Mouse (Mus musculus) T-helper 17 cell (primary cell): Measurements from ENCODE around the gene Kcna2.

Experiments
- in situ Hi-C, 2 experiments: fragments of 300-600 bp; cut with MboI, MseI; formaldehyde crosslinking; loops; 1 replicate in 1 of 2; 2 replicates in 1 of 2; pipeline ENCODE4 v1.15.1; 2025; ENCODE audit warnings: high pct_unique_total_duplicates in 2 of 2

Kcna2 gene

GRCm38 (mm10) chr3:107134457-107134856, 33.5 kb downstream of the Kcna2 start:
- in situ Hi-C loops = no loop called here

- in situ Hi-C loops = no loop called here
These were observed 46.2 kb downstream of the Kcna2 start for GRCm38 (mm10) chr3:107147126-107147525.

- in situ Hi-C loops = no loop called here
These were observed 48.1 kb downstream of the Kcna2 start for GRCm38 (mm10) chr3:107149006-107149405.

DNA sequence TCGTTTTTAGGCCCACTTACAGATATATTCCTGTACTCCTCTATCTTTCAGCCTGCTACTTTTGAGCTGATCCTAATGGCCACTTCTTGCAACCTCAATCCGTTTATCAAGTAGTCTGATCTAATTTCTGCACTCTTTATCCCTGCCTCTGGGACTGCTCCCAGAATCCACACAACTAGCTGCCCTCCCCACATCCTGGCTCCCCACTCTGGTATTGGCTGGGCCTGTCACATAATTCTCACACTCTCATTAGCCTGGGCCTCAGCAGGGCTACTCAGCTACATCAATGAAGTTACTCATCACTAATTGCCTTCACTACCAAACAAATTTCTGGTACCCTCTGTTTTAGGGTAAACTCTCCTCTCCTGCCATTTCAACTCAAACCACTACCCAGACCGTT, 49.5 kb downstream of the Kcna2 start:
- in situ Hi-C loops = loop anchor here (5.0 to 25.0 kb wide), 4 partner anchors 48 to 1838 kb away; partner anchors contain the start of gene Kcna2 (in 2 of the 2)

GRCm38 (mm10) chr3:107150872-107151540, 50.1 kb downstream of the Kcna2 start:
- in situ Hi-C loops = loop anchor here (5.0 to 25.0 kb wide), 4 partner anchors 49 to 1839 kb away; partner anchors contain the start of gene Kcna2 (in 2 of the 2)

- in situ Hi-C loops = loop anchor here (5.0 to 25.0 kb wide), 4 partner anchors 52 to 1842 kb away; partner anchors contain the start of gene Kcna2 (in 2 of the 2)
These were observed 53.1 kb downstream of the Kcna2 start for GRCm38 (mm10) chr3:107153772-107154655.

GRCm38 (mm10) chr3:107158856-107159255, 57.9 kb downstream of the Kcna2 start:
- in situ Hi-C loops = loop anchor here (10.0 to 25.0 kb wide), 3 partner anchors 164 to 1847 kb away; no protein-coding TSS in a partner anchor

DNA sequence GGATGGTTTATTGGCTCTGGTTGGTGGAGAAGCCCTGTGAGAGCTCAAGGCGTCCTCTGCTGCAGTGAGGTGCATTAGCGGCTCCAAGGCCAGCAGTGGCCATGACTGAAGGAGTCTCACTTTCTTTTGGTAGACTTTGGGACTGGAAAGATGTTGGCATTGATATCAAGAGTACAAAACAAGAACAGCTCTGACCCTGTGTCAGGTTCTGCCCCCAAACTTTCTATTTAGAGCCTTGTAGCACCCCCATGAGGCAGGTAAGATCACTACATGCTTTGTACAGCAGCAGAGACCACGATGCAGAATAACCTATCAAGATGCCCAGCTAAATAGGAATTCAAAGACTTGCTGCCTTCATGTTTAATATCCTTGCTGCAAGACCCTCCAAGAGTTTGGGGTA, 58.5 kb downstream of the Kcna2 start:
- in situ Hi-C loops = loop anchor here (10.0 to 25.0 kb wide), 3 partner anchors 165 to 1847 kb away; no protein-coding TSS in a partner anchor

DNA sequence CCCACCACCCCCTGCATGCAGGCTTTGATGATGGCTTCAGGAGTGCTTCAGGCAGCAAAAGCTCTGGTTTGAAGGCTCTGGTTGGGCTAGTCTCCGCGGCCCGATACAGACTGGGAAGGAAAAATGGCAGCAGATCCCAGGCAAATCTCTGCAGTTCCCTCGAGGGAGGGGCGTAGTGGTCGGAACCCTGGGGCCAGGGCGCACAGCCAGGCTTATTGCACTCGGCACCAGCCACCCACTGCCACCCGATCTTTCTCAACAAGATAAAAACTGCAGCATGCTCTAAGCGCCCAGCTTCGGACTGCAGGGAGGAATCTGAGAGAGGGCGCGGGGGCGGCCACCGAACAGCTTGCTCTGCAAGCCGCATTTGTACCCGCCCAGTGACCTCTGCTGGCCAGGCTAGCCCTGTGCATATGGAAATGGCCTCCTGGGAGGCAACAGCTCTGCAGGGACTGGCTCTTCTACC, 58.9 kb downstream of the Kcna2 start:
- in situ Hi-C loops = loop anchor here (10.0 to 25.0 kb wide), 3 partner anchors 165 to 1848 kb away; no protein-coding TSS in a partner anchor

GRCm38 (mm10) chr3:107162741-107163140, 61.8 kb downstream of the Kcna2 start:
- in situ Hi-C loops = loop anchor here in 1 of 2 experiments (25.0 kb wide), 1 partner anchor 1850 kb away; no protein-coding TSS in a partner anchor
